Mouse (Mus musculus) neural tube, embryonic 11.5 days (tissue): ENCODE measurements around the gene Ocel1. TPM values are rescaled to one million over a fixed set of nuclear protein-coding genes. Genes with fewer than 3 reads are reported as not detected.
"Not testable (repeated sequence)": the region's sequence is repeated elsewhere in the genome, so short reads cannot be mapped to it uniquely, and the experiment has no call there.

Experiments
- ATAC-seq: fragments of 200-750 bp; cut with Nextera tagmentation; 2 replicates; pipeline ENCODE4 v1.8.0; 2017; ENCODE audit warnings: moderate number of reproducible peaks, mild to moderate bottlenecking, moderate TSS enrichment, moderate library complexity; ENCODE audit not compliant: insufficient read depth, low FRiP score, low TSS enrichment
- DNase-seq: peaks from one replicate; pipeline ENCODE4 v3.0.0-alpha.2; 2015; ENCODE audit warnings: low spot score
- H3K27ac ChIP-seq: fragments of 300-500 bp; sonication (generic); 2 replicates; pipeline ENCODE4 v1.5.1; 2014; ENCODE audit warnings: low read depth, mild to moderate bottlenecking, low read length
- H3K27me3 ChIP-seq: fragments of 300-500 bp; sonication (generic); 2 replicates; pipeline ENCODE4 v1.6.1; 2014; ENCODE audit warnings: mild to moderate bottlenecking, low read length, mixed read lengths; ENCODE audit not compliant: control insufficient read depth, insufficient read depth
- H3K36me3 ChIP-seq: fragments of 300-500 bp; sonication (generic); 2 replicates; pipeline ENCODE4 v1.6.1; 2014; ENCODE audit warnings: mild to moderate bottlenecking, low read length, moderate library complexity, mixed read lengths; ENCODE audit not compliant: control insufficient read depth, insufficient read depth
- H3K4me1 ChIP-seq: fragments of 300-500 bp; sonication (generic); 2 replicates; pipeline ENCODE4 v1.6.1; 2014; ENCODE audit warnings: low read length, mixed read lengths; ENCODE audit not compliant: control insufficient read depth, insufficient read depth
- H3K4me2 ChIP-seq: fragments of 300-500 bp; sonication (generic); 2 replicates; pipeline ENCODE4 v1.6.1; 2014; ENCODE audit warnings: low read depth, mild to moderate bottlenecking, moderate library complexity
- H3K4me3 ChIP-seq: fragments of 300-500 bp; sonication (generic); 2 replicates; pipeline ENCODE4 v1.5.1; 2014; ENCODE audit warnings: low read depth, low read length
- H3K9ac ChIP-seq: fragments of 300-500 bp; sonication (generic); 2 replicates; pipeline ENCODE4 v1.6.1; 2014; ENCODE audit warnings: mild to moderate bottlenecking, low read length
- H3K9me3 ChIP-seq: fragments of 300-500 bp; sonication (generic); 2 replicates; pipeline ENCODE4 v1.6.1; 2016; ENCODE audit warnings: low read length; ENCODE audit not compliant: control insufficient read depth
- WGBS: fragments of 180-500 bp; shearing (Covaris S2); extraction: QIAGEN DNeasy Blood & Tissue Kit; methylation state at CpG from one replicate; pipeline ENCODE4 v1.1.7; 2014; 5-methylcytosine and 5-hydroxymethylcytosine counted together
- polyA plus RNA-seq: library from polyadenylated mRNA; unstranded; fragments of >200 nt; fragmentation: Nextera tagmentation; extraction: Ambion mirVana; gene quantifications from 2 replicates; pipeline ENCODE4 v1.2.1, GENCODE M21; 2014

Gene Ocel1
- 3.4 and 3.8 TPM in 2 replicates for polyA plus RNA-seq

DNA sequence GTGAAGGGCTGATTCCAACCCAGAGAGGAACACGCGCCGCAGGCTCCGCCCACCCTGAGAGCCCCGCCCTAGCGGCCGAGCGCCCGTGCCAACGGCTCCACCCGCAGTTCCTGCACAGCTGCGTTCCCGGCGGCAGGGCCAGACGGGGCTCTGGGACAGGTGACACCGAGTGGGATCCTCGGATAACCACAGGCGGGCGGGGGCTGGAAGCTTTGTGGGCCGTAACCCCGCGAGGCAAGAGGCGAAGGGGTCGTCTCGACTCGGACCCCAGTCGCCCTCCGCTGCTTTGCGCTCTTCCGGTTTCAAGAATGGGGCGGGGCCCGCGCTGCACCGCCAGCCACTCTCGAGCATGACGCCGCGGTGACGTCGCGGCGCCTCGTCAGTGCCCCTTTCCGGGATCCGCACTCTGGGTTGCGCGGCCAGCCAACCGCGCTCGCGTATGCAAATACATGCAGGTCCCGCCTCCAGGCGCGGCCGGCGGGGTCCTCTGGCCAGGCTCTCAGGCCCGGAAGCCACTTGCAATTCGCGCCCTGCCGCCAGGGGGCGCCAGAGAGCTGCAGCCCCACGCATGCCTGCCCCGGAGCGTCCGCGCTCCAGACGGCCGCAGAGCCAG lies at the start of gene Ocel1:
TSS of gene Ocel1 (plus strand) at position 63 of the 613 bp plus-strand sequence.
- Histone ChIP-seq H3K9me3 (no peaks in the 10 kb centered on the region), H3K27me3 (no peaks in the 10 kb centered on the region), H3K36me3 (no peaks in the 10 kb centered on the region; the same call in 1 of the 2 replicates), H3K4me3 (peak within 1 kb of the TSS; percentile 68), H3K4me2 (peak within 1 kb of the TSS; percentile 32), H3K4me1 (peaks cover 16% of the 10 kb centered on the region), H3K9ac (peak within 1 kb of the TSS; percentile 52), H3K27ac (0 out of 2 replicates have a peak within 1 kb of the TSS, but pooled peaks have one; percentile 60)
- DNase-seq: peak; percentile 99
- under 1% methylated on average over 68 of the region's 68 CpGs for WGBS
- peak; percentile 82 for ATAC-seq

DNA sequence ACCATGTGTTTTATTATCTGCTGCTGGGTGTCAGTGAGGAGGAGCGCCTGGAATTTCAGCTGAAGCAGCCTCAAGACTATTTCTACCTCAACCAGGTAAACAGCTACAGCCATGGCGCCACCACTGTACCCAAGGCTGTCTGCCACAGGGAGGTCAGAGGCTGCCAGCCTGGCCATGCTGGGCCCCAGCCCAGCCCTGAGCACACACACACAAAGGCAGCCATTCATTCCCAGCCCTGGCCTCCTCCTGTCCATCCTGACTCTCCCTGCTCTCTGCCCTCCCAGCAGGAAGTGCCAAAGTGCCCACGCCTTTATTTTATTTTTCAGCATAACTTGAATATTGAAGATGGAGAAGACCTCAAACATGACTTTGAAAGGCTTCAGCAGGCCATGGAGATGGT lies 48.2 kb upstream of the Ocel1 start:
- Histone ChIP-seq H3K27me3 (no peaks in the 10 kb centered on the region), H3K27ac (no peak overlapping the region), H3K9ac (no peak overlapping the region), H3K4me3 (no peak overlapping the region), H3K4me2 (no peak overlapping the region), H3K9me3 (no peaks in the 10 kb centered on the region), H3K4me1 (no peaks in the 10 kb centered on the region), H3K36me3 (peaks cover 9% of the 10 kb centered on the region)
- DNase-seq (no peak), ATAC-seq (no peak)
- 81% methylated on average over 3 of the region's 3 CpGs for WGBS

DNA sequence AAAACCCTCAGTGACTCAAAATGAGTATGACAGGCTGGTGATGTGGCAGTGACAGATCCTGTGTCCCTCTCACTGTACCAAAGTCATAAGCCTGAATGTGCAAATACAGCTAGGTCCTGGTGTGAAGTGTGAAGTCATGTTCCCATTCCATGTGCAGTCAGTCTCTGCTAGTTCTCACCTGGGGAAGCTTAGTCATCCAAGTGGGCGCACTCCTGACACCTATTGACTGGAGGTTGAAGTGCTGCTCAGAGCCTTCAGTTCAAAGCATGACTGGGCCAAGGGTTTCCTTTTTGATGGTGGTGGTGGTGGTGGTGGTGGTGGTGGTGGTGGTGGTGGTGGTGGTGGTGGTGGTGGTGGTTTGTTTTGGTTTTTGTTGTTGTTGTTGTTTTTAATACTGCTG lies 46.2 kb upstream of the Ocel1 start:
- no peak for ATAC-seq
- no peak overlapping the region for H3K9ac ChIP-seq
- peaks cover 9% of the 10 kb centered on the region for H3K36me3 ChIP-seq
- H3K4me3 ChIP-seq: no peak overlapping the region
- no peak overlapping the region for H3K4me2 ChIP-seq
- DNase-seq: no peak
- H3K4me1 ChIP-seq: no peaks in the 10 kb centered on the region
- no peaks in the 10 kb centered on the region for H3K9me3 ChIP-seq
- H3K27ac ChIP-seq: no peak overlapping the region
- H3K27me3 ChIP-seq: no peaks in the 10 kb centered on the region
- WGBS: 100% methylated on average over 1 of the region's 1 CpGs

DNA sequence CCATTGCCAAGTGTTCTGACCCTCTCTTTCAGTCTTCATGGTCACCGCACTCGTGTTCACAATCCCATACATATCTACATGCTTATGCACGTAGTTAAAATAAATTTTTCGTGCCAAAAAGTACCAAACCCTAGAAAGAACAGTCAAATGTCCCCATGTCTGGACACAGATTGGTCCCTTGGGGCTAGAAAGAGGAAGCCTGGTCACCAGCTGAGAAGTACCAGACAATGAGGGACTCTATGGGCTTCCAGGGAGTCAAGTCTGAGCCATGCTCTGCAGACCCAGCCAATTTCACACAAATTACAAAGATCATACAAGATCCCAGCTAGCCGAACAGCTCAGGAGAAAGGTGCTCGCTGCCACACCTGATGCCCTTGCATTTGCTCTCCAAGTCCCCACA lies 33.3 kb upstream of the Ocel1 start:
- not testable (repeated sequence) for H3K27ac ChIP-seq, H3K27me3 ChIP-seq, ATAC-seq, H3K4me3 ChIP-seq, DNase-seq, H3K4me2 ChIP-seq, H3K9ac ChIP-seq, H3K36me3 ChIP-seq, H3K9me3 ChIP-seq, H3K4me1 ChIP-seq
- WGBS: 91% methylated on average over 6 of the region's 6 CpGs

DNA sequence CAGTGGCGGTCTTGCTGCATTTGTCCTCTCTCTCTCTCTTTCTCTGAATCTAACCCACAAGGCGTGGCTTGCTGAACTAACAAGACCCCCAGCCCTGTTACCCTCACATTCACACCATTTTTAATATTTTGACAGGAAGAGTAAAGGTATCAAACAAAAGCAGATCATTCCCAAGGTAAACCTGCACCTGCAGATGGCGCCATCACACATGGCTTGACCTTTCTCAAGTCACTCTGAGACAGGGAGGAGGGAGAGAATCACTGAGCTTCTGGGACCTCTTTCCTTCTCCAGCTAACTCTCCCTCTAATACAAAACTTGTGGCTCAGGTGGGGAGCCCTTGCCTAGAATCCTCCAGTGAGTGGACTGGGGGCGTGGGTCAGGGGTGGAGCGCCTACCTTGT lies 30.5 kb upstream of the Ocel1 start:
- ATAC-seq (no peak), DNase-seq (peak; percentile 45)
- Histone ChIP-seq H3K4me2 (no peak overlapping the region), H3K9me3 (no peaks in the 10 kb centered on the region), H3K9ac (no peak overlapping the region), H3K27ac (no peak overlapping the region), H3K27me3 (no peaks in the 10 kb centered on the region), H3K4me1 (no peaks in the 10 kb centered on the region), H3K4me3 (no peak overlapping the region), H3K36me3 (peaks cover 5% of the 10 kb centered on the region; the same call in 1 of the 2 replicates)
- 75% methylated on average over 5 of the region's 5 CpGs for WGBS

DNA sequence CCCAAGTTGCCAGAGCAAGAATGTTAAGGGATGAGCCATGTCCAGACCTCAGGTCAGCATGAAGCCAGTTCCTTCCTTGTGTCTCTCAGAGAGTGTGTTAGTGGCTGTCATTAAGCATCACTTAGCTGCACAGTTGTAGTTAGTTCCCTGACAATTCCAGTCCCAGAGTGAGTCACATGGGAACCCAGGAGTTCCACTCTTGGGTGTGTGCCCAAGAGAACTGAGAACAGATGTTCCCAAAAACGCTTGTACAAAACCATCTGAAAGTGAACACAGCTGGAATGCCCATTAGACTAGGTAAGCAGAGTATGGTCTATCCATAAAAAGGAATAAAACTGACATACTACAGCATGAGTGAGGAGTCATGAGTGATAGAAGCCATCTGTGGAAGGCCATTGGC lies 24.5 kb upstream of the Ocel1 start:
- Histone ChIP-seq H3K9me3 (no peaks in the 10 kb centered on the region), H3K27ac (no peak overlapping the region), H3K4me2 (no peak overlapping the region), H3K9ac (no peak overlapping the region), H3K4me3 (no peak overlapping the region), H3K27me3 (no peaks in the 10 kb centered on the region), H3K4me1 (no peaks in the 10 kb centered on the region), H3K36me3 (peaks cover 19% of the 10 kb centered on the region)
- ATAC-seq (no peak), DNase-seq (no peak)
- WGBS: 81% methylated on average over 1 of the region's 1 CpGs

DNA sequence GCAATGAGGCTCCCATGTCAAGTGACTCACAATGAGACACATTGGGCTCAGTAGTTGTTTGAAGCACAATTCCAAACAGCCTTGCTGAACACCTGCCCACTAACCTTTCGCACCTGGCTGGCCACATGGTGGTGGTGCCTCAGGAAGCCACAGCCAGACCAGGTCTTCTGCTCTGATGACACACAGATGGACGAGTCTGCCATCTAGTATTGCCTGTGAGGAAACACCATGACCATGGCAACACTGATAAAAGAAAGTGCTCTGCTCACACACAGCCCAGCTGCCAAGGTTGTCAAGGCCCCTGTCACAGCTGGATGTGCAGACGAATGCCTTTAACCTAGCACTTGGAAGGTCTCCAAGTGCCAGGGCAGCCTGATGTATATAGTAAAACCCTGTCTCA lies 20.0 kb upstream of the Ocel1 start:
- WGBS: 79% methylated on average over 3 of the region's 3 CpGs
- DNase-seq: no peak
- Histone ChIP-seq H3K4me1 (no peaks in the 10 kb centered on the region), H3K27ac (no peak overlapping the region), H3K9ac (no peak overlapping the region), H3K4me3 (no peak overlapping the region), H3K36me3 (peaks cover 20% of the 10 kb centered on the region), H3K9me3 (no peaks in the 10 kb centered on the region), H3K27me3 (no peaks in the 10 kb centered on the region), H3K4me2 (no peak overlapping the region)
- no peak for ATAC-seq

DNA sequence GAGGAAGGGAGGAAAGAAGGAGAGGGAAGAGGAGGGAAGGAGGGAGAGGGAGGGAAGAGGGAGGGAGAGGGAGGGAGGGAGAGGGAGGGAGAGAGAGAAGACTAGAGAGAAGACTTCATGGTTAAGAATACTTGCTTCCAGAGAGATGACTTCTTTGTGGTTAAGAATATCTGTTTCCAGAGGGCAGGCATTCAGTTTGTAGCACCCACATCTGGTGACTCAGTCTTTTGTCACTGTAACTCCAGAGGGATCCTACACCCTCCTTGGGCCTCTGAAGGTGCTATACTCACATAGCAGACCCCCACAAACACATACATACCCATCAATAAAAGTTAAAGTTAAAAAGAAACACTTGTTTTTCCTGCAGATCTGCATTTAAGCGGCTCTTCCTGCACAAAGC lies 19.6 kb upstream of the Ocel1 start:
- WGBS: 94% methylated on average over 1 of the region's 1 CpGs
- no peak for ATAC-seq
- H3K9ac ChIP-seq: no peak overlapping the region
- no peaks in the 10 kb centered on the region for H3K4me1 ChIP-seq
- H3K4me3 ChIP-seq: no peak overlapping the region
- no peak overlapping the region for H3K4me2 ChIP-seq
- DNase-seq: no peak
- H3K27ac ChIP-seq: no peak overlapping the region
- H3K9me3 ChIP-seq: no peaks in the 10 kb centered on the region
- H3K36me3 ChIP-seq: peaks cover 21% of the 10 kb centered on the region
- no peaks in the 10 kb centered on the region for H3K27me3 ChIP-seq

DNA sequence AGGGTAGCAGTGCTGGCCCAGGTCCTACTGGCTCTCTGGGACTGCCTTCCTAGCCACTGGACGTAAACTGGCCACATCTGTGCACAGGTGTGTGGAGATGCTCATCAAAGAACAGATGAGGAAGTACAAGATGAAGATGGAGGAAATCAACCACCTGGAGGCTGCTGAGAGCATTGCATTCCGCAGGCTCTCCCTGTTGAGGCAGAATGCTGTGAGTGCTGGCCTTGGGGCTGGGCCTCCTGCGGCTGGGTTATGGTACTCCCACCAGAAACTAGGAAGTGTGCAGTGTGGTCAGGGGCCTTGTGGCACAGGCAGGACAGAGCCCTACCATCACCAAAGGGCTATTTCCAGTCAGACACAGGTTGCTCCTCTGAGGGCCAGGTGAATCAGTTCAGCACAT lies 13.1 kb upstream of the Ocel1 start:
- WGBS: 77% methylated on average over 3 of the region's 3 CpGs
- Histone ChIP-seq H3K36me3 (peaks cover 11% of the 10 kb centered on the region), H3K27me3 (no peaks in the 10 kb centered on the region), H3K4me2 (no peak overlapping the region), H3K4me1 (no peaks in the 10 kb centered on the region), H3K9ac (no peak overlapping the region), H3K4me3 (no peak overlapping the region), H3K27ac (no peak overlapping the region), H3K9me3 (no peaks in the 10 kb centered on the region)
- no peak for ATAC-seq
- no peak for DNase-seq
